Comparison of ENCODE assay signal across 30 mouse cellular contexts in genomic region chr13:57736060-57736459, GRCm38 (mm10).
A peak's percentile ranks its signal among the peaks of the same experiment; 100 is the strongest.
DNase-seq lines count a peak whose midpoint lies in the region; ATAC-seq and TF ChIP-seq lines count a peak whose summit lies in the region.
"Had no signal": no experiment of that assay in that cellular context is flagged by ENCODE, and none has a peak within 500 bp of the region (broad histone marks: within the 10 kb centered on the region; RNA-seq: fewer than 3 reads in every experiment).

No protein-coding gene starts in this region.

- peaks cover 21% of the 10 kb centered on the region for H3K4me1 ChIP-seq in cerebellum, adult 2 months (ENCODE audit: control insufficient read depth, insufficient read depth, low read length)
- H3K4me1 ChIP-seq in neural tube, embryonic 15.5 days = peaks cover 56% of the 10 kb centered on the region
- H3K4me1 ChIP-seq: forebrain, embryonic 15.5 days; megakaryocyte, embryonic 14.5 days had no signal

- no peaks in the 10 kb centered on the region for H3K9me3 ChIP-seq in neural tube, embryonic 15.5 days (replicated peaks)
- H3K9me3 ChIP-seq: embryonic facial prominence, embryonic 12.5 days; forebrain, embryonic 15.5 days; heart, embryonic 12.5 days; kidney, embryonic 15.5 days; limb, embryonic 15.5 days; midbrain, embryonic 12.5 days; stomach, embryonic 15.5 days had no signal

- H3K9ac ChIP-seq in neural tube, embryonic 15.5 days (replicated peaks) = no peak overlapping the region
- H3K9ac ChIP-seq: embryonic facial prominence, embryonic 12.5 days; forebrain, embryonic 15.5 days; heart, embryonic 12.5 days; kidney, embryonic 15.5 days; limb, embryonic 15.5 days; liver, embryonic 13.5 days; midbrain, embryonic 12.5 days; stomach, embryonic 15.5 days had no signal

- TF ChIP-seq CTCF in cerebellum, adult 2 months (IDR thresholded peaks at IDR 0.05; ENCODE audit: borderline replicate concordance, insufficient read depth, low read depth, low read length) = no peak

- H3K27me3 ChIP-seq in cerebellum, adult 2 months (ENCODE audit: control insufficient read depth, insufficient read depth, low read length) = no peaks in the 10 kb centered on the region
- H3K27me3 ChIP-seq in neural tube, embryonic 15.5 days (replicated peaks) = no peaks in the 10 kb centered on the region
- H3K27me3 ChIP-seq: embryonic facial prominence, embryonic 12.5 days; forebrain, embryonic 15.5 days; heart, embryonic 12.5 days; kidney, embryonic 15.5 days; liver, embryonic 13.5 days; megakaryocyte, embryonic 14.5 days; midbrain, embryonic 12.5 days; stomach, embryonic 15.5 days had no signal

- 70% methylated on average over 7 of the region's 7 CpGs for WGBS in cerebellum, adult 2 months
- 36% methylated on average over 7 of the region's 7 CpGs for WGBS in neural tube, embryonic 15.5 days

- TF ChIP-seq POLR2A in cerebellum, adult 2 months (IDR thresholded peaks at IDR 0.05; ENCODE audit: borderline replicate concordance, insufficient read depth, low read length) = no peak

- intact Hi-C loops in left cerebral cortex, postnatal 4 days (cut with DNase I) = no loop called here
- intact Hi-C loops in left cerebral cortex, postnatal 36 days (cut with DNase I) = no loop called here

- H3K27ac ChIP-seq in cerebellum, adult 2 months (ENCODE audit: insufficient read depth, low read length) = no peak overlapping the region
- H3K27ac ChIP-seq in neural tube, embryonic 15.5 days (replicated peaks) = peak overlapping the region; percentile 14; the same call in 1 of the 2 replicates
- H3K27ac ChIP-seq: embryonic facial prominence, embryonic 12.5 days; forebrain, embryonic 15.5 days; gastrocnemius, adult 2 months; kidney, embryonic 15.5 days; limb, embryonic 15.5 days; liver, embryonic 13.5 days; midbrain, embryonic 12.5 days; stomach, embryonic 15.5 days had no signal

- H3K4me3 ChIP-seq in cerebellum, adult 2 months (replicated peaks; ENCODE audit: insufficient read depth, low read depth, low read length) = no peak overlapping the region
- H3K4me3 ChIP-seq in neural tube, embryonic 15.5 days (replicated peaks) = no peak overlapping the region
- H3K4me3 ChIP-seq: embryonic facial prominence, embryonic 12.5 days; forebrain, embryonic 15.5 days; gastrocnemius, adult 2 months; heart, embryonic 12.5 days; kidney, embryonic 15.5 days; limb, embryonic 15.5 days; liver, embryonic 13.5 days; megakaryocyte, embryonic 14.5 days; midbrain, embryonic 12.5 days; myocyte; stomach, embryonic 15.5 days had no signal

- ATAC-seq in cerebellum, adult (ENCODE audit: insufficient number of reproducible peaks, low FRiP score, low TSS enrichment) = no peak
- ATAC-seq in neural tube, embryonic 15.5 days (ENCODE audit: low FRiP score) = no peak
- ATAC-seq: activated CD4-positive, CD25-positive, alpha-beta regulatory T cell, adult 4 months; forebrain, embryonic 15.5 days; inflammation-experienced regulatory T-cells, adult 6 months; lung, postnatal 0 days had no signal

- H3K4me2 ChIP-seq in neural tube, embryonic 15.5 days = no peak overlapping the region
- H3K4me2 ChIP-seq: embryonic facial prominence, embryonic 12.5 days; forebrain, embryonic 15.5 days; heart, embryonic 12.5 days; kidney, embryonic 15.5 days; limb, embryonic 15.5 days; liver, embryonic 13.5 days; midbrain, embryonic 12.5 days; stomach, embryonic 15.5 days had no signal

- no peaks in the 10 kb centered on the region for H3K36me3 ChIP-seq in neural tube, embryonic 15.5 days
- H3K36me3 ChIP-seq: embryonic facial prominence, embryonic 12.5 days; forebrain, embryonic 15.5 days; heart, embryonic 12.5 days; kidney, embryonic 15.5 days; limb, embryonic 15.5 days; liver, embryonic 13.5 days; midbrain, embryonic 12.5 days; stomach, embryonic 15.5 days had no signal

- DNase-seq in cerebellum, adult 2 months = peak; percentile 48 to 60
- DNase-seq in left cerebral cortex, postnatal 4 days = peak; percentile 18
- DNase-seq in left cerebral cortex, postnatal 36 days (ENCODE audit: low spot score in 2 of 2) = no peak
- DNase-seq in cerebellum, postnatal 10 days = peak; percentile 72 to 83
- no peak for DNase-seq in MN1 (ENCODE audit: low spot score)
- DNase-seq: adrenal gland, adult 2 months; embryo, embryonic 11 days; gastrocnemius, adult 2 months; gastrocnemius, postnatal 36 days; heart, adult 18-20 months; kidney, adult 18-20 months; kidney, postnatal 25 days; liver, embryonic 13.5 days; lung, adult 18-20 months; lung, postnatal 4 days; right cerebral cortex, postnatal 25 days had no signal

Comparison
In these comparisons a context has a peak if more than half of its experiments do, and no peak if none do; other contexts are left out.
1. DNase-seq: peak in cerebellum, adult 2 months (2 of 2), left cerebral cortex, postnatal 4 days (single experiment) and cerebellum, postnatal 10 days (2 of 2); none in left cerebral cortex, postnatal 36 days (0 of 2) and MN1 (single experiment).